Mouse (Mus musculus): ENCODE results near the gene Ctrl. TPM values are rescaled to one million over a fixed set of nuclear protein-coding genes. Genes with fewer than 3 reads are reported as not detected.

Ctrl gene
- polyA plus RNA-seq, 1 experiment from 2014 or later, result not detected

DNA sequence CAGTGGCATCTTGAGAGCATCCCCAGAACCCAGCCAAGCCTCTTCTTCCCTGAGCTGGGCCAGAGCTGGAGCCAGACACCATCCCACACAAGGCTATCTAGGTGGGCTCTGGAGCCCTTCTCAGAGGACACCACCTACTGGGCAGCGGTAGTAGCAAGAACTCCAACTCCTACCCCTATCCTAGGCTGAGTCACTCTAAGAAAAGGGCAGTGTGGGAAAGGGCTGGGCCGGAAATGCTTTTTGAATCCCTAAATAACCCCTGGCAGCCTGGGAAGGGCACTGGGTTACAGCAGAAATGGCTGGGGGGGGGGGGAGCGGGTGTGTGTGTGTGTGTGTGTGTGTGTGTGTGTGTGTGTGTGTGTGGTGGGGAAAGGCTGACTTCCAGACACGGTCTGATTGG is 24.2 kb upstream of the Ctrl start:
- Histone ChIP-seq H3K4me3 (ENCODE audit: inconsistent target) (no peak overlapping the region), H3K36me3 (ENCODE audit: inconsistent target) (peaks cover 18% of the 10 kb centered on the region; the same call in 1 of the 2 replicates), H3K27ac (no peak overlapping the region), H3K79me2 (ENCODE audit: inconsistent target) (peaks cover 21% of the 10 kb centered on the region; the same call in 1 of the 2 replicates)
- WGBS (ENCODE audit: missing documents), result 96% methylated on average over 2 of the region's 4 CpGs

DNA sequence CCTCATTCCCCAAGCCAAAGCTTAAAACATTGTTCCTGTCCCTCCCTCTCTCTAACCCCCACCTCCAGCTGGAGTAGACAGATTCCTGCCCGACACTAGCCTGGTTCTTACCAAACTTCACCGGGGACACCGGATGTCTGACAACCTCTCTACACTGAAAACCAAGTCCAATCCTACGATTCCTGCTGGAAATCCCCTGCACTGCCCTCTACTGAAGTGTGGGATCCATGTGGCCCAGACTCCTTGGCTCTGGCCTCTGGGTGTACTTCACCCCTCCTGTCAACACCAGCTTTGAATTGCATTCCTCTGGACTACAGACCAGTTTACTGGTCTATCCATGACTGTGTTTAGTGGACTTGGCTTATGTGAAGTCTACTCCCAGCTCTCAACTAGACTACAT is 22.9 kb upstream of the Ctrl start:
- no peak overlapping the region for H3K4me3 ChIP-seq (ENCODE audit: inconsistent target)
- H3K27ac ChIP-seq, result no peak overlapping the region
- peaks cover 8% of the 10 kb centered on the region; the same call in 1 of the 2 replicates for H3K79me2 ChIP-seq (ENCODE audit: inconsistent target)
- 98% methylated on average over 4 of the region's 4 CpGs for WGBS (ENCODE audit: missing documents)
- peaks cover 22% of the 10 kb centered on the region; the same call in 1 of the 2 replicates for H3K36me3 ChIP-seq (ENCODE audit: inconsistent target)

DNA sequence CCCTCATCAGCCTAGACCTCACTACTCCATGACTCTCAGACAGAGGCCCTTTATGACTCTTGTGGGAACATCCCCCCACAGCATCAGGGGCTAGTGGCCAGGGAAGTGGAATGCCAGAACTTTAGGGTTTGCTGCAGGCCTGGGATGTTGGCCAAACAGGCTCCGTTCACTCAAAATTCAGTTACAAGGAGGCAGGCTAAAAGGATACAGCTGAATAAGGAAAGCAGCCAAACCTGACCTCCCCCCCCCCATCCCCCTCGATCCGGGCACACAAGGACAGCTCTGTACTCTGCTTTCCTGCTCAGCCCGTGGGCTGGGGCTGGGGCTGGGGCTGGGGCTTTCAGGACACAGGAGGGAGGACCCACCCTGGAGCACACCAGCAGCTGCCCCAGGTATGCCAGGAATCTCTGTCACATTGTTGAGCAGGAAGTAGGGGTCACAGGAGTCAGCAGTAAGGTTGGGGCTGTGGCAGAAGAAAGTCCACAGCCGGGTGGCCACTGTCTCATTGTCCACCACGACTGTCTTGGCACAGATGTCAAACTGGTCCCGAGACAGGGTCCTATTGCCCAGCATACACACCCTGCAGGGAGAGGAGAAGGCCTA is 17.5 kb upstream of the Ctrl start:
- 73% methylated on average over 7 of the region's 7 CpGs for WGBS (ENCODE audit: missing documents)
- Histone ChIP-seq H3K27ac (no peak overlapping the region), H3K4me3 (ENCODE audit: inconsistent target) (no peak overlapping the region), H3K79me2 (ENCODE audit: inconsistent target) (no peaks in the 10 kb centered on the region), H3K36me3 (ENCODE audit: inconsistent target) (peaks cover 64% of the 10 kb centered on the region; the same call in 1 of the 2 replicates)

DNA sequence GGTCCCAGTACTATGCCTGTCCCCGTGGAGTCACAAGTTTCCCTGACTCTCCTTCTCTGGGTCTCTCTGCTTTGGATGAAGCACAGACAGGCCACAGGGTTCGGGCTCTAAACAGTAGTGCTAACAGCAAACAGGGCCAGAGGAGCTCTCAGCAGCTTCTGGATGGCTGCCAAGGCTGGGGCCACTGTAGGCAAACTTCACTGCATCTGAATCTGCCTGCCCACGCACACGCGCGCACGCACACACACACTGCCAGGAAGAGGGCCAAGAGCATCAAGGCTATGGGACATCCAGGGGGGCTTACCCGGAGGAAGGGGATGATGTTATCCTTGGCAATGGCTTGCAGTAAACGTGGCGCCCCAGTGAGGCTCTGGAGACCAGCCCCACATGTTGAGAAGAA is 15.7 kb upstream of the Ctrl start:
- Histone ChIP-seq H3K27ac (no peak overlapping the region), H3K36me3 (ENCODE audit: inconsistent target) (peaks cover 70% of the 10 kb centered on the region; the same call in 1 of the 2 replicates), H3K79me2 (ENCODE audit: inconsistent target) (no peaks in the 10 kb centered on the region), H3K4me3 (ENCODE audit: inconsistent target) (no peak overlapping the region)
- 92% methylated on average over 10 of the region's 10 CpGs for WGBS (ENCODE audit: missing documents)

DNA sequence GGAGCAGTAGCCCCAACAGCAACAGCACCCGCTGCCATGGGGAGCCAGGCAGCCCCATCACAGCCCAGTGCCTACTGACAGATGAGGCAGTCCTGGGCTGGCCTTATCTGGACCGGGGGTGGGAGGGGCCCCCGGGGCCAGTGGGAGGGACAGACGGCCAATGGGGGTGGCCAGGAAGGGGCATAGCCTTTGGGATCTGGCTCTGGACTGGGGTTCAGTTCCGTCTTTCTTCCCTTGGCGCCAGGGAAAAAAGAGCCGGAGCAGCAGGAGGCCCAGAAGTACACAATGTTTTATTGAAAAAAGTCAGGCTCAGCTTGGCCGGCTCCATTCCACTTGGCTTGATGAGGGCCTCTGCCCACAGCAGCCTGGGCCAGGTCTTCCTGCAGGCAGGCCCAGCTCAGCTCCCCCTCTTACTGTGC is 9.7 kb upstream of the Ctrl start, which contains the start of gene Lcat:
TSS of gene Lcat (minus strand) at position 62 of the 419 bp plus-strand sequence.
- Histone ChIP-seq H3K36me3 (ENCODE audit: inconsistent target) (peaks cover 42% of the 10 kb centered on the region; the same call in 1 of the 2 replicates), H3K4me3 (ENCODE audit: inconsistent target) (no peak within 1 kb of the TSS), H3K79me2 (ENCODE audit: inconsistent target) (no peaks in the 10 kb centered on the region), H3K27ac (no peak within 1 kb of the TSS)
- WGBS (ENCODE audit: missing documents), result 96% methylated on average over 8 of the region's 8 CpGs

DNA sequence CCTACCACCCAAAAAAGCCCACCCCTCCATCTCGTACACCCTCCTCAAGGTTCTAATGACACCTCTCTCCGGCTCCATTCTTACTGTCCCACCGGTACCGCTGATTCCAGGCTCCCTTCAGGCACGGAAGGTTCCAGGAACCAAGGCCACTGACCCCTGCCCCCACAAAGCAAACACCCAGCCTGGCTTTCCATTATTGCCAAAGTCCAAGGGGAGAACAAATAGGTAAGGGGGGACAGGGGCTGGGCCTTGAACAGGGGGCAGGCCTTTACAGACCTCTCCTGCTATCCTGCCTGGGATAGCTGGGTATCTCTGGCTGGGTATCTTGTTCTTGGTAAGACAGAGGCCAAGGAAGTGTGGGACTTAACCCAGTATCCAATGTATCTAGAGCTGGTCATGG is 8.9 kb upstream of the Ctrl start:
- 94% methylated on average over 5 of the region's 5 CpGs for WGBS (ENCODE audit: missing documents)
- no peak overlapping the region for H3K4me3 ChIP-seq (ENCODE audit: inconsistent target)
- peaks cover 3% of the 10 kb centered on the region; the same call in 1 of the 2 replicates for H3K79me2 ChIP-seq (ENCODE audit: inconsistent target)
- H3K36me3 ChIP-seq (ENCODE audit: inconsistent target), result peaks cover 36% of the 10 kb centered on the region; the same call in 1 of the 2 replicates
- no peak overlapping the region for H3K27ac ChIP-seq

DNA sequence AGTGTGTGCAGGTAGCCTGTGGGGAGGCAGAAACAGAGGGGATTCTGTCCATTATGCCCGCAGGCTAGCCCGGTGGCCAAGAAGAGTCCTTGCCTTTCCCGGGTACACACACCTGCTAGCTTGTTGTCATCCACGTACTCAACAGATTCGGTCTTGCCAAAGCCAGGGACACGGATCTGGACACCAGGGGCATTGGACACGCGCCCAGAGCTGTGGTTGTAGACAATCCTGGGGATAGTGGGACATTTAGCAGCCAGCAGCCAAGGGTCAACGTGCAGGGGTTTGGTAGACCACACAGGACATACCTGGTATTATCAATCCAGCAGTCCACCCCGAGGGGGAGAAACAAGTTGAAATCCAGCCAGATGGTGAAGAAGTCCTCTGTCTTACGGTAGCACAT is 8.4 kb upstream of the Ctrl start:
- no peak overlapping the region for H3K27ac ChIP-seq
- H3K79me2 ChIP-seq (ENCODE audit: inconsistent target), result peaks cover 8% of the 10 kb centered on the region; the same call in 1 of the 2 replicates
- WGBS (ENCODE audit: missing documents), result 93% methylated on average over 11 of the region's 11 CpGs
- peaks cover 31% of the 10 kb centered on the region; the same call in 1 of the 2 replicates for H3K36me3 ChIP-seq (ENCODE audit: inconsistent target)
- no peak overlapping the region for H3K4me3 ChIP-seq (ENCODE audit: inconsistent target)

DNA sequence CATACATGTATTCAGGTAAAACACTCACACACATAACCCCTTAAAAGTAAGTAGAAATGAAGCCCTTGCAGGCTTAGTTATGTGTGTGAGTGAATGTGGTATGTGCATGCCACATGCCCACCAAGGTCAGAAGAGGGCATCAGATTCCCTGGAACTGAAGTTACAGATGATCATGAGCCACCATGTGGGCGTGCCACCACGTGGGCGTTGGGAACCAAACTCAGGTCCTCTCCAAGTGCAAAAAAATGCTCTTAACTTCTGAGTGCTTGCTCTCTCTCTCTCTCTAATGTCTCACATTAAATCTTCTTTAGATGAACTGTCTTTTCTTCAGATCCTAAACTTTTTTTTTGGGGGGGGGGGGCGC is 4.6 kb upstream of the Ctrl start, which contains the start of gene Psmb10:
TSS of gene Psmb10 (minus strand) at position 139 of the 364 bp plus-strand sequence.
- 2% methylated on average over 4 of the region's 4 CpGs for WGBS (ENCODE audit: missing documents)
- Histone ChIP-seq H3K79me2 (ENCODE audit: inconsistent target) (peaks cover 8% of the 10 kb centered on the region; the same call in 1 of the 2 replicates), H3K27ac (peak within 1 kb of the TSS; percentile 94)

DNA sequence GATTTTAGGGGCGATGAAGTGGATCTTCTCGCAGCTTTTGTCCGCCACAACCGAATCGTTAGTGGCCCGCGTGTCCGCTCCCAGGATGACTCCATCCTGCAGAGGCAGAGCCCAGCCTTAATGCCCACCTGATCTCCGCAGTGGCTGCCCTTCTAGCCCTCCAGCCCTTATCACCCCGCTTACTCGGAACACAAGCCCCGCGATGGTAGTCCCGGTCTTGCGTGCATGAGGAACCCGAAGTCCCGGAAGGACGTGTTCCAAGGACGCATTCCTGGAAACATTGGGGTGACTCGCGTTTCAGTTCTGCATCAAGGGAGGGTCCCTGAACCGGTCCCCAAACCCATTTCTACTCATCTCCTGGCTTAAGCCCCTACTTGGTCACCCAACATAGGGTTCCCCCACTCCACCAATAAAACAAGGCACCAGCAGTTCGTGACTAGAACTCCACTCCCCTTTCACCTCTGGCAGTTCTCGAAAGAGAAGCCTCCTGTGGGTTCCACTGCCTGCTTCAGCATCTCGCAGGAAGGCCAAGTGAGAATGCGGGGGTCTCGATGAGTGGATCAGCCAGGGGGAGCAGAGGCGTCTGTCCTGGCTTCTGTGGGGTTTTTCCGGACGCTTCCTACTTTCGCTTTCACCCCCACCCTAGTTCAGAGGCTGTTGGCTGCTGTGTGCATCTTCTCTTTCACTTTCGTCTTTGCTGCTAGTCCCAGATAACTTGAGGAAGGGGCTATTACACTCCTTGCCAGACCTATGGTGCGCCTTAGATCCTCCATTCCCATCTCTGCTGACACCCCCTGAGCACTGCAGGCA is 4.0 kb upstream of the Ctrl start:
- peaks cover 8% of the 10 kb centered on the region; the same call in 1 of the 2 replicates for H3K79me2 ChIP-seq (ENCODE audit: inconsistent target)
- peaks cover 16% of the 10 kb centered on the region for H3K36me3 ChIP-seq (ENCODE audit: inconsistent target)
- WGBS (ENCODE audit: missing documents), result 1% methylated on average over 33 of the region's 33 CpGs
- H3K4me3 ChIP-seq (ENCODE audit: inconsistent target), result peak overlapping the region; percentile 98
- H3K27ac ChIP-seq, result peak overlapping the region; percentile 94

More for the DNA sequence above, 4.6 kb upstream of the Ctrl start, which contains the start of gene Psmb10:
- Histone ChIP-seq H3K36me3 (ENCODE audit: inconsistent target) (peaks cover 16% of the 10 kb centered on the region), H3K4me3 (ENCODE audit: inconsistent target) (peak within 1 kb of the TSS; percentile 98)

DNA sequence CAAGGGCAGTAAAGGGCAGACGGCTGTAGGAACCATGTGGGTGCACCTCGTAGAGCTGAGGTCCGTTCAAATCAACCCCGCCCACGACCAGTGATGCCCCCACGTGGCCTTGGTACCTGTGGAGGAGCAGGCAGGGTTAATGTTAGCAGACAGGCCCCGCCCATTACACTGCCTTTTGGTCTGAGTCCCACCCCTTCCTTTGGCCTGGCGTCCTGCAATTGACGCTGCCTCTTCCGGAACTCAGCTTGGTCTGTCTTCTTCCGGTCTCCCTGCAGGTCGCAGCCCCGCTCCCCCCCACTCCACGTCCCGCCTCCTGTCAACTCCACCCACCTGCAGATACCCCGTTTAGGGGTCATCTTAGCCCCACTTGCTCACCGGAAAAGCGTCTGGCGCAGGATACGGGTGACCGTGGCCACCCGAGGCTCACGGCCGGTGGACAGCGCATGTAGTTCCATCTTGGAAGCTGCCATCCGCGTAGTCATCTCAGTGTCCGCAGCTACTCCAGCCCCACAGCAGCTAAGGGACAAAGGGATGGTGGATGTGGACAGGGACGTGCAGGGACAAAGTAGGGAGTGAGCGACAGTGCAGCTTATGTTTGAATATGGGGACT is 3.3 kb upstream of the Ctrl start:
- H3K4me3 ChIP-seq (ENCODE audit: inconsistent target), result peak overlapping the region; percentile 98
- H3K36me3 ChIP-seq (ENCODE audit: inconsistent target), result peaks cover 19% of the 10 kb centered on the region
- peak overlapping the region; percentile 94 for H3K27ac ChIP-seq
- WGBS (ENCODE audit: missing documents), result 1% methylated on average over 28 of the region's 30 CpGs
- peaks cover 8% of the 10 kb centered on the region; the same call in 1 of the 2 replicates for H3K79me2 ChIP-seq (ENCODE audit: inconsistent target)

DNA sequence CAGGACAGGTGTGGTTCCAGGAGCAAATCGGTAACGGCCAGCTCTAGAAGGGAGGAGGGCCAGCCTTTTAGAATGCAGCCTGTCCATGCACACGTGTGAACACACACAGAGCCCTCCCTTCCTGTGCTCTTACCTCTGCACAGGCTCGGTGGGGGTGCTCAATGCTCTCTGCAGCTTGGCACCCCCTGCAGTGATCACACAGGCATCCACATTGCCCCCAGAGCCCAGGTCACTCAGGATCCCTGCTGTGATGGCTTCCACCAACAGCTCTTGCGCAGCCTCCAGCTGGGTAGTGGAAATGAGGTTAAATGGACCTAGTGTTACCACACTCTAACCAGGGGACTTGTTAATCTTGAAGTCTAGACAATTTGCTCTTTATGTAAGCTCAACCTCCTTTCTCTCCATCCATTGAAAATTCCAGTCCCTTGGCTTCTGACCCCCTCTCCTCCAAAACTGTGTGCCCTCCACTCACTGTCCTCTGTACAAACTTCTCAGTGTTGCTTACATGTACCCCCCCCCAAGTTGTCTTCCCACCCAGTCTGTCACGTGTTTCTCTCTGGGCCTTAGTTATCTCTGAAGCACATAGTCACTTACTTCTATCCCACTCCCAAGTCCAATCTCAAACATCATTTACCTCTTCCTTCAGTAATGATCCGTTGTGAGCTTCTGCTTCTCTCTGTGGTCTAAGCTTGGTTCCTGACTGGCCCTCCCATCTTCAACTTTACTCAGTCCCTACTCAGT is 2.4 kb upstream of the Ctrl start:
- Histone ChIP-seq H3K36me3 (ENCODE audit: inconsistent target) (peaks cover 29% of the 10 kb centered on the region), H3K4me3 (ENCODE audit: inconsistent target) (no peak overlapping the region), H3K27ac (no peak overlapping the region), H3K79me2 (ENCODE audit: inconsistent target) (peaks cover 8% of the 10 kb centered on the region; the same call in 1 of the 2 replicates)
- 77% methylated on average over 7 of the region's 7 CpGs for WGBS (ENCODE audit: missing documents)

DNA sequence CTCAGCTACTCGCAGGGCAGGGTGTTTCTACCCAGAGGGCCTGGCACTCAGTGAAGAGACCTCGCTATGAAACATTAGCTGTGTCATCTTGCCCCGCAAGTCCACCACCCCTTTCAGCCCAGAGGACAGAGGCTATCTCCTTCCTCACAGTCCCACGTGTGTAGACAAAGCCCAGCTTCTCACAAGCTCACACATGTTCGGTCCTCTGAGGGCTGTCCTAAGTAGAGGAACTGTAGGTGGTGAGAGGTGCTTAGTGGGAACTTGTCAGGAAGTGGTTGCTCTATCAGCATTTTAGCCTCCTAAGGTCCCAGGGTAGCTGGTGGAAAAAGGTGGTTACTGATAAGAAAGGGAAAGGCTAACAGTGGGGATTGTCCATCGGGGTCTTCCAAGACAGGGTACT is 1.4 kb upstream of the Ctrl start:
- peaks cover 35% of the 10 kb centered on the region for H3K36me3 ChIP-seq (ENCODE audit: inconsistent target)
- peaks cover 8% of the 10 kb centered on the region; the same call in 1 of the 2 replicates for H3K79me2 ChIP-seq (ENCODE audit: inconsistent target)
- H3K27ac ChIP-seq, result no peak overlapping the region
- H3K4me3 ChIP-seq (ENCODE audit: inconsistent target), result no peak overlapping the region
- 49% methylated on average over 6 of the region's 6 CpGs for WGBS (ENCODE audit: missing documents)

DNA sequence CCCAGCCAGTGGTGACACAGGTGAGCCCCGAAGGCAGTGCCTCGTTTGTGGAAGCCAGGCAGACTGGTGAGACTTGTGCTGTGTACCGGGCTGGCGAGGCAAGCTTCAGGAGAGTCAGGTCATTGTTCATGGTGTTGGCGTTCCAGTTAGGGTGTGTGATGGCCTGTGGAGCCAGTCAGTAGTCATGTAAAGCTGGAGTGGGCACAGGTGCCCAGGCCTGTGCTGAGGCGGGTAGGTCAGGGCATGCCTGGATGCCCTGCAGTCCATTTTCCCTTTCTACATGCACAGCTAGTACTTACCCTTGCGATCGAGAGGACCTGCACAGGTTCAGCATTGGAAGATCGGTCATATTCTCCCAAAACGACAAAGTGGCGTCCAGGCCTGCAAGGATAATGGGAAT is 1.1 kb downstream of the Ctrl start:
- Histone ChIP-seq H3K4me3 (ENCODE audit: inconsistent target) (no peak overlapping the region), H3K79me2 (ENCODE audit: inconsistent target) (peaks cover 5% of the 10 kb centered on the region; the same call in 1 of the 2 replicates), H3K36me3 (ENCODE audit: inconsistent target) (peaks cover 40% of the 10 kb centered on the region), H3K27ac (no peak overlapping the region)
- WGBS (ENCODE audit: missing documents), result 97% methylated on average over 9 of the region's 11 CpGs

DNA sequence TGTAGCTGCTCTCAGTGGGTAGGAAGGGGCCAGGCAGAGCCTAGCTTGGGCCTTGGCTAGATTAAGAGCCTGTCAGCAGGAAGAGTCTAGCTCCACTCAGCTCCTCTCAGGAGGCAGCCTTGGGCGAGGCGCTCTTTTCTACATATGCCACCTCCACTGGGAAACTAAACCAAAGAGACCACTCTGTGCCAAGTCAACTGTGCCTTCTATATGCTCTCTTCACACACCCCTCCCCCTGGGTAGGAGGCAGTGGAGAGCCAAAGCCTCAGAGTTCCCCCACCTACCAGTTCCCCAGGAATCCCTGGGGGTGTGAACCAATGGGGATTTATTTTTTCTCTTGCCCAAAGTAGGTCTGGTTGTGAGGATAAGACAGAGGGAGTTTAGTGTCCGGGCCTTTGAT is 2.4 kb downstream of the Ctrl start:
- Histone ChIP-seq H3K4me3 (ENCODE audit: inconsistent target) (no peak overlapping the region), H3K36me3 (ENCODE audit: inconsistent target) (peaks cover 40% of the 10 kb centered on the region), H3K79me2 (ENCODE audit: inconsistent target) (no peaks in the 10 kb centered on the region), H3K27ac (no peak overlapping the region)
- 100% methylated on average over 3 of the region's 3 CpGs for WGBS (ENCODE audit: missing documents)
